Mouse (Mus musculus) liver, embryonic 15.5 days (tissue): ENCODE data around the gene Rnf11. TPM values are rescaled to one million over a fixed set of nuclear protein-coding genes. Genes with fewer than 3 reads are reported as not detected.

Experiments used
- polyA plus RNA-seq: library from polyadenylated mRNA; unstranded; fragments of >200 nt; fragmentation: Nextera tagmentation; extraction: Ambion mirVana; gene quantifications from 2 replicates; pipeline ENCODE4 v1.2.1, GENCODE M21; 2015

Gene Rnf11
- polyA plus RNA-seq, 1 experiment from 2014 or later = 34.1 TPM

Other genes starting within 250 kb of the Rnf11 start
- gene Eps15, start 204.5 kb downstream of the Rnf11 start, polyA plus RNA-seq = 31.8 and 34.4 TPM in 2 replicates
- 13.5 and 14.3 TPM in 2 replicates for gene Ttc39a, start 78.1 kb downstream of the Rnf11 start, polyA plus RNA-seq
- not detected in 2 replicates for gene 4930522H14Rik, start 46.6 kb upstream of the Rnf11 start, polyA plus RNA-seq
- gene Cdkn2c, start 182.5 kb upstream of the Rnf11 start, polyA plus RNA-seq = 14.9 and 15.3 TPM in 2 replicates
- gene Faf1, start 191.9 kb upstream of the Rnf11 start, polyA plus RNA-seq = 13.9 and 14.5 TPM in 2 replicates